Mouse (Mus musculus) midbrain, embryonic 12.5 days (tissue): ENCODE data around the gene Prss35. TPM values are rescaled to one million over a fixed set of nuclear protein-coding genes. Genes with fewer than 3 reads are reported as not detected.

ENCODE experiments used
- ATAC-seq: fragments of 200-750 bp; cut with Nextera tagmentation; 2 replicates; pipeline ENCODE4 v1.8.0; 2017; ENCODE audit warnings: low read depth, moderate TSS enrichment, moderate library complexity; ENCODE audit not compliant: low FRiP score
- H3K27ac ChIP-seq: fragments of 300-500 bp; sonication (generic); replicated peaks from 2 replicates; pipeline ENCODE4 v1.5.1; 2016; ENCODE audit warnings: mild to moderate bottlenecking
- H3K27me3 ChIP-seq: fragments of 300-500 bp; sonication (generic); 2 replicates; pipeline ENCODE4 v1.6.1; 2016; ENCODE audit warnings: mild to moderate bottlenecking
- H3K36me3 ChIP-seq: fragments of 300-500 bp; sonication (generic); 2 replicates; pipeline ENCODE4 v1.6.1; 2016
- H3K4me1 ChIP-seq: fragments of 300-500 bp; sonication (generic); 2 replicates; pipeline ENCODE4 v1.6.1; 2016
- H3K4me2 ChIP-seq: fragments of 300-500 bp; sonication (generic); replicated peaks from 2 replicates; pipeline ENCODE4 v1.6.1; 2016; ENCODE audit warnings: mild to moderate bottlenecking, moderate library complexity
- H3K4me3 ChIP-seq: fragments of 300-500 bp; sonication (generic); 2 replicates; pipeline ENCODE4 v1.5.1; 2016; ENCODE audit warnings: mild to moderate bottlenecking
- H3K9ac ChIP-seq: fragments of 300-500 bp; sonication (generic); replicated peaks from 2 replicates; pipeline ENCODE4 v1.6.1; 2016; ENCODE audit warnings: mild to moderate bottlenecking, moderate library complexity
- H3K9me3 ChIP-seq: fragments of 300-500 bp; sonication (generic); 2 replicates; pipeline ENCODE4 v1.6.1; 2016; ENCODE audit warnings: mild to moderate bottlenecking
- WGBS: fragments of 180-500 bp; shearing (Covaris S2); methylation state at CpG from one replicate; pipeline ENCODE4 v1.1.7; 2016; 5-methylcytosine and 5-hydroxymethylcytosine counted together
- polyA plus RNA-seq: library from polyadenylated mRNA; unstranded; fragments of >200 nt; fragmentation: Nextera tagmentation; extraction: Ambion mirVana; gene quantifications from 2 replicates; pipeline ENCODE4 v1.2.1, GENCODE M21; 2016

Prss35 gene
- polyA plus RNA-seq, 1 experiment from 2014 or later: 3.2 TPM

- no peak overlapping the region for H3K4me3 ChIP-seq
- ATAC-seq: no peak
- H3K36me3 ChIP-seq: no peaks in the 10 kb centered on the region
- H3K27me3 ChIP-seq: no peaks in the 10 kb centered on the region
- WGBS: 84% methylated on average over 9 of the region's 9 CpGs
- no peak overlapping the region for H3K27ac ChIP-seq
- H3K9ac ChIP-seq: no peak overlapping the region
- no peaks in the 10 kb centered on the region for H3K9me3 ChIP-seq
- H3K4me2 ChIP-seq: no peak overlapping the region
- no peaks in the 10 kb centered on the region for H3K4me1 ChIP-seq
These were observed 8.7 kb upstream of the Prss35 start for GRCm38 (mm10) chr9:86734795-86735194.

DNA sequence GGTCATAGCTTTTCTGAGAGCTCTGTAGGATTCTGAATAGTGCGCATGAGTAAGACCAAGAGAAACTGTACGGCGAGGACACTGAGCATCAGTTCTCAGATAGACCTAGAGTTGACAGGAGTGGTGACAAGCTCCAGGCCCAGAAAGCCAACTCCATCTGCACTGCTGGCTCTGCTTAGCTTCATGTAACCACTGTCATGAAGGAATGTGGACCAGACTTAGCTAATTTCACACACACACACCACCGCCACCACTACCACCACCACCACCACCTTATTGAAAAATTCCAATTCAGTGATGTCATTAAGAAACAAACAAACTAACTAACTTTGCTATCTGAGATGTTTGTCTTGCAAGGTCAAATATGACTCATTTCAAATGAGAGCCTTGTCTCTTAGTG lies 6.5 kb upstream of the Prss35 start:
- H3K4me1 ChIP-seq: no peaks in the 10 kb centered on the region
- H3K4me2 ChIP-seq: no peak overlapping the region
- H3K27ac ChIP-seq: no peak overlapping the region
- no peak overlapping the region for H3K9ac ChIP-seq
- H3K4me3 ChIP-seq: no peak overlapping the region
- ATAC-seq: no peak
- H3K27me3 ChIP-seq: no peaks in the 10 kb centered on the region
- no peaks in the 10 kb centered on the region for H3K9me3 ChIP-seq
- H3K36me3 ChIP-seq: no peaks in the 10 kb centered on the region
- 96% methylated on average over 4 of the region's 4 CpGs for WGBS

GRCm38 (mm10) chr9:86738067-86738466 lies 5.4 kb upstream of the Prss35 start:
- Histone ChIP-seq H3K9me3 (no peaks in the 10 kb centered on the region), H3K4me2 (no peak overlapping the region), H3K4me1 (peaks cover 4% of the 10 kb centered on the region; the same call in 1 of the 2 replicates), H3K36me3 (no peaks in the 10 kb centered on the region), H3K9ac (no peak overlapping the region), H3K27ac (no peak overlapping the region), H3K27me3 (0 out of 2 replicates have a peak, but pooled peaks cover 6% of the 10 kb centered on the region), H3K4me3 (no peak overlapping the region)
- no peak for ATAC-seq
- WGBS: 87% methylated on average over 1 of the region's 1 CpGs

DNA sequence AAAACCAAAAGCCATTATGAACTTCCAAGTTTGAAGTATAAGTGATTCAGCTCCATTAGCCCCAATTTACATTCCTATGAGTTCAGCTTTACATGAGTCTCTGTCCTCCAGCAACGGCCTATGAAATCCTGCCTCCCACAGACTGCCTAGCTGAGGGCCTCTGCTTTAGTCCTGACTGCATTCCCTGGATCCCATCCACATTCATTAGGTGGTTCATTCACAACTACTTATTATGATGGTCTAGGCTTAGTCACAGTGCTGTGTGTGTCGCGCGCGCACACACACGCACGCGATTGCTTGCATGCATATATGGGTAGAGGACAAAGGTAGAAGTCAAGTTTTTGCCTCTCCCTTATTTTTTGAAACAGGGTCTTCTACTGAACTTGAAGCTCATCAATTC lies 4.6 kb upstream of the Prss35 start:
- no peak overlapping the region for H3K27ac ChIP-seq
- H3K9me3 ChIP-seq: no peaks in the 10 kb centered on the region
- WGBS: 94% methylated on average over 8 of the region's 8 CpGs
- ATAC-seq: no peak
- H3K4me2 ChIP-seq: no peak overlapping the region
- H3K27me3 ChIP-seq: peaks cover 7% of the 10 kb centered on the region; the same call in 1 of the 2 replicates
- no peak overlapping the region for H3K9ac ChIP-seq
- H3K4me1 ChIP-seq: peaks cover 9% of the 10 kb centered on the region; the same call in 1 of the 2 replicates
- no peaks in the 10 kb centered on the region for H3K36me3 ChIP-seq
- no peak overlapping the region for H3K4me3 ChIP-seq

- H3K4me3 ChIP-seq: no peak overlapping the region
- no peak overlapping the region for H3K4me2 ChIP-seq
- ATAC-seq: no peak
- H3K9ac ChIP-seq: no peak overlapping the region
- WGBS: 5% methylated on average over 3 of the region's 3 CpGs
- H3K27me3 ChIP-seq: peaks cover 17% of the 10 kb centered on the region
- H3K4me1 ChIP-seq: peaks cover 9% of the 10 kb centered on the region; the same call in 1 of the 2 replicates
- H3K36me3 ChIP-seq: no peaks in the 10 kb centered on the region
- no peaks in the 10 kb centered on the region for H3K9me3 ChIP-seq
- H3K27ac ChIP-seq: no peak overlapping the region
These were observed 3.5 kb upstream of the Prss35 start for GRCm38 (mm10) chr9:86739971-86740370.

GRCm38 (mm10) chr9:86744041-86744440 lies 592 bp downstream of the Prss35 start:
- peaks cover 17% of the 10 kb centered on the region for H3K27me3 ChIP-seq
- no peak for ATAC-seq
- no peak overlapping the region for H3K4me3 ChIP-seq
- WGBS: 36% methylated on average over 5 of the region's 5 CpGs
- H3K4me1 ChIP-seq: peaks cover 9% of the 10 kb centered on the region; the same call in 1 of the 2 replicates
- no peaks in the 10 kb centered on the region for H3K9me3 ChIP-seq
- no peaks in the 10 kb centered on the region for H3K36me3 ChIP-seq
- peak overlapping the region; percentile 67 for H3K4me2 ChIP-seq
- no peak overlapping the region for H3K9ac ChIP-seq
- no peak overlapping the region for H3K27ac ChIP-seq

- Histone ChIP-seq H3K36me3 (no peaks in the 10 kb centered on the region), H3K9me3 (no peaks in the 10 kb centered on the region), H3K27me3 (peaks cover 17% of the 10 kb centered on the region), H3K9ac (no peak overlapping the region), H3K4me3 (no peak overlapping the region), H3K4me1 (peaks cover 9% of the 10 kb centered on the region; the same call in 1 of the 2 replicates), H3K4me2 (no peak overlapping the region), H3K27ac (no peak overlapping the region)
- peak; percentile 63; the same call in 1 of the 2 replicates for ATAC-seq
- 36% methylated on average over 13 of the region's 13 CpGs for WGBS
These were observed 2.6 kb downstream of the Prss35 start for GRCm38 (mm10) chr9:86745926-86746581.

- Histone ChIP-seq H3K27me3 (no peaks in the 10 kb centered on the region), H3K4me2 (no peak overlapping the region), H3K9ac (no peak overlapping the region), H3K9me3 (no peaks in the 10 kb centered on the region), H3K27ac (no peak overlapping the region), H3K4me3 (no peak overlapping the region), H3K4me1 (no peaks in the 10 kb centered on the region), H3K36me3 (no peaks in the 10 kb centered on the region)
- WGBS: 68% methylated on average over 8 of the region's 8 CpGs
- no peak for ATAC-seq
These were observed 19.3 kb downstream of the Prss35 start for GRCm38 (mm10) chr9:86762477-86763376.

DNA sequence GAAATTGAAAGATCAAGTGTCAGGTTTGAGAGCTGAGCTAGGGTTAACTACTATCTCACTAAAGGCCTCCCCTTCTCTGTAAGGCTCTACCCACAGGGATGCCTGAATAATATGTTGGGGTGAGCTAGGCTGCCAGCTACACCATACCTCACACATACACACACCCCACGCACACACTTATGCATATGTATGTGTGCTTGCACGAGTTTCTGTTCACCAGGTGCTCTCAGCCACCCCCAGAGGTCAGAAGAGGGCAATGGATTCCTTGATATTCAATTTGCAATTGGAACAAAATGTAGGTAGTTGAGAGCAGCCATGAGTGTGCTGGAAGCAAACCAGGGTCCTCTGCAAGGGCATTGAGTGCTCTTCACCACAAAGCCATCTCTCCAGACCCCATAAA lies 20.6 kb downstream of the Prss35 start:
- no peak overlapping the region for H3K4me2 ChIP-seq
- 64% methylated on average over 2 of the region's 2 CpGs for WGBS
- H3K27me3 ChIP-seq: no peaks in the 10 kb centered on the region
- H3K4me3 ChIP-seq: no peak overlapping the region
- no peak overlapping the region for H3K27ac ChIP-seq
- no peaks in the 10 kb centered on the region for H3K4me1 ChIP-seq
- H3K9ac ChIP-seq: no peak overlapping the region
- no peaks in the 10 kb centered on the region for H3K36me3 ChIP-seq
- ATAC-seq: no peak
- H3K9me3 ChIP-seq: no peaks in the 10 kb centered on the region

GRCm38 (mm10) chr9:86766991-86767390 lies 23.5 kb downstream of the Prss35 start:
- 0 out of 2 replicates have a peak, but pooled peaks cover 6% of the 10 kb centered on the region for H3K36me3 ChIP-seq
- WGBS: 84% methylated on average over 10 of the region's 10 CpGs
- no peak overlapping the region for H3K9ac ChIP-seq
- H3K9me3 ChIP-seq: no peaks in the 10 kb centered on the region
- H3K27ac ChIP-seq: no peak overlapping the region
- no peaks in the 10 kb centered on the region for H3K4me1 ChIP-seq
- no peak overlapping the region for H3K4me2 ChIP-seq
- no peak for ATAC-seq
- H3K4me3 ChIP-seq: no peak overlapping the region
- no peaks in the 10 kb centered on the region for H3K27me3 ChIP-seq

DNA sequence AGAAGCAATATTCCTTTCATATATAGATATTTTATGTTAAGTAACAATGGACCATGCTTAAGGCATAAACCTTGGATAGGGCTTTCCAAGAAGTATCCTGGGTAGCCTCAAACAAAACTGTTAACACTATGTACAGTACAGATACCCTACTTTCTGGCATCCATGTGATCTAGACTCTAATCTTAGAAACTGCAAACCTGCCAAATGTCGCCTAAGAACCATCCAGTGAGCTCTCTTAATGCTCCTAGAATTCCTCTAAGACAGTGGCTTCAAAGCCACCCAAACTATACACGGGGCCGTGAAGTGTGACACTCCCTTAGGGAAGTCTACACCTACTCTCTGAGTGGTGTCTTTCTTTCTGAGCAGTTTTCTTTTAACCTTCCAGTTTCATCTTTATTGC lies 29.4 kb downstream of the Prss35 start:
- no peaks in the 10 kb centered on the region for H3K27me3 ChIP-seq
- H3K9me3 ChIP-seq: no peaks in the 10 kb centered on the region
- H3K9ac ChIP-seq: no peak overlapping the region
- H3K4me2 ChIP-seq: no peak overlapping the region
- 92% methylated on average over 3 of the region's 3 CpGs for WGBS
- peaks cover 27% of the 10 kb centered on the region for H3K36me3 ChIP-seq
- no peak for ATAC-seq
- no peaks in the 10 kb centered on the region for H3K4me1 ChIP-seq
- no peak overlapping the region for H3K27ac ChIP-seq
- H3K4me3 ChIP-seq: no peak overlapping the region

DNA sequence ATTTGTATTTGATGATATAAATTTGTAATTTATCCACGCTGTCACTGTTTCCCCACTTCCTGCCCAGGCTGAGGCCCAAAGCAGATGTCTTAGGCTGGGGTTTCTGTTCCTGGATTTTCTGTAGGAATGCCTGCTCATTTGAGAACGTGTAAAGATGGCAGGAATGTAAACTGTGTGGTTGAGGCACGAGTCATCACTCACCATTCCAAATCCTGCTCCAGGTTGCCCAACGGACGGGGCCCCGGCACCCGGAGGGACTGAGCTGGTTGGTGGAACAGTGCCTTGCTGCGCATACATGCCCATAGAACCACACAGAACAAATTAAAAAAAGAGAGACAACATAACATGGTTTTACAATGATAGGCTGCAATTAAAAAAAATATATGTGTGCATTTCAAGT lies 30.5 kb downstream of the Prss35 start:
- no peak overlapping the region for H3K4me3 ChIP-seq
- 82% methylated on average over 8 of the region's 8 CpGs for WGBS
- no peak overlapping the region for H3K27ac ChIP-seq
- H3K9ac ChIP-seq: no peak overlapping the region
- H3K9me3 ChIP-seq: no peaks in the 10 kb centered on the region
- H3K27me3 ChIP-seq: no peaks in the 10 kb centered on the region
- H3K36me3 ChIP-seq: peaks cover 27% of the 10 kb centered on the region
- H3K4me2 ChIP-seq: no peak overlapping the region
- ATAC-seq: no peak
- no peaks in the 10 kb centered on the region for H3K4me1 ChIP-seq
